Mouse (Mus musculus) neural tube, embryonic 15.5 days (tissue): ENCODE results near the gene Gstp3. TPM values are rescaled to one million over a fixed set of nuclear protein-coding genes. Genes with fewer than 3 reads are reported as not detected.

Experiments
- ATAC-seq: fragments of 200-750 bp; cut with Nextera tagmentation; 2 replicates; pipeline ENCODE4 v1.8.0; 2017; ENCODE audit warnings: mild to moderate bottlenecking, moderate TSS enrichment, moderate library complexity; ENCODE audit not compliant: low FRiP score
- H3K27ac ChIP-seq: fragments of 300-500 bp; sonication (generic); replicated peaks from 2 replicates; pipeline ENCODE4 v1.5.1; 2015; ENCODE audit warnings: mild to moderate bottlenecking, inconsistent platforms
- H3K27me3 ChIP-seq: fragments of 300-500 bp; sonication (generic); replicated peaks from 2 replicates; pipeline ENCODE4 v1.6.1; 2015; ENCODE audit warnings: inconsistent platforms
- H3K36me3 ChIP-seq: fragments of 300-500 bp; sonication (generic); 2 replicates; pipeline ENCODE4 v1.6.1; 2015; ENCODE audit warnings: inconsistent platforms
- H3K4me1 ChIP-seq: fragments of 300-500 bp; sonication (generic); 2 replicates; pipeline ENCODE4 v1.6.1; 2015; ENCODE audit warnings: inconsistent platforms
- H3K4me2 ChIP-seq: fragments of 300-500 bp; sonication (generic); 2 replicates; pipeline ENCODE4 v1.6.1; 2015; ENCODE audit warnings: inconsistent platforms, mild to moderate bottlenecking, moderate library complexity
- H3K4me3 ChIP-seq: fragments of 300-500 bp; sonication (generic); replicated peaks from 2 replicates; pipeline ENCODE4 v1.5.1; 2015; ENCODE audit warnings: mild to moderate bottlenecking, inconsistent platforms
- H3K9ac ChIP-seq: fragments of 300-500 bp; sonication (generic); replicated peaks from 2 replicates; pipeline ENCODE4 v1.6.1; 2015; ENCODE audit warnings: mild to moderate bottlenecking, inconsistent platforms
- H3K9me3 ChIP-seq: fragments of 300-500 bp; sonication (generic); replicated peaks from 2 replicates; pipeline ENCODE4 v1.6.1; 2016; ENCODE audit warnings: inconsistent platforms
- WGBS: fragments of 180-500 bp; shearing (Covaris S2); methylation state at CpG from one replicate; pipeline ENCODE4 v1.1.7; 2015; ENCODE audit warnings: mixed read lengths; 5-methylcytosine and 5-hydroxymethylcytosine counted together
- polyA plus RNA-seq: library from polyadenylated mRNA; unstranded; fragments of >200 nt; fragmentation: Nextera tagmentation; extraction: Ambion mirVana; gene quantifications from 2 replicates; pipeline ENCODE4 v1.2.1, GENCODE M21; 2015

Gene Gstp3
- polyA plus RNA-seq, 1 experiment from 2014 or later = not detected

DNA sequence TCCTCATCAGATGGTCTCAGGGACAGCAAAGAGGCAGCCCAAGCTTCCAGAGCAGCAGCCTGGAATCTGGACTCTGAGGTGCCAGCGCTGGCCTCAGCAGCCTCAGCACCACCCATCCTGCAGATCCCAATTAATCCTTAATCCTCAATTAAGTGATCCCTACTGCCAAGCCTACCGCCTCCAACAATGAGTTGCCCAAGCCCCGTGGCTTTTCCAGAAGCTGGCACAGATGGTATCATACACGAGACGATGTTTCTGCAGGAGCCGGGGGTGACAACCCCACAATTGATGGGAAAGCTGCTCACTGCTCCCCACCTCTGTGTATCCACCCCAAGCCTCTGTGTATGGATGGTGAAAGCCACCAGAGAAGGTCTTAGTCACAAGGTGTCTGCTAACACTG is 29.8 kb upstream of the Gstp3 start:
- Histone ChIP-seq H3K36me3 (no peaks in the 10 kb centered on the region), H3K4me3 (no peak overlapping the region), H3K4me1 (no peaks in the 10 kb centered on the region), H3K27me3 (0 out of 2 replicates have a peak, but pooled peaks cover 2% of the 10 kb centered on the region), H3K9me3 (no peaks in the 10 kb centered on the region), H3K9ac (no peak overlapping the region), H3K4me2 (no peak overlapping the region), H3K27ac (no peak overlapping the region)
- no peak for ATAC-seq
- 80% methylated on average over 6 of the region's 6 CpGs for WGBS

DNA sequence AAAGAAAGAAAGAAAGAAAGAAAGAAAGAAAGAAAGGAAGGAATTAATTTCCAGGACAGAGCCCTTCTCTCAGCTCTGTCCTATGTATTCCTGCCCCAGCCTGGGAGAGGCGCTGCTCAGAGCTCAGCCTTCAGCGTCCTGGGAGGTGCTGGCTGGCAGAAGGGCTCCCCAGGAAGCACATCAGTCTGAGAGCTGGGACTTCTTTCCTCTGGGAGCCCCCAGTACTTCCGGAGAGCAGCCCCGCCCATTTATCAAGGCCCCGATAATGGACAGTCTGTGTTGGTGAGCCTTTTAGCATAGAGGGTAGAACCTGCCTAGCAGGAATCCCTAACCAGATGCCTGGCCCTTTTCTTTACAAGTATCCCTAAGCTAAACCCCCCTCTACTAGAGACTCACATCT is 28.8 kb upstream of the Gstp3 start:
- Histone ChIP-seq H3K4me3 (no peak overlapping the region), H3K9ac (no peak overlapping the region), H3K4me1 (no peaks in the 10 kb centered on the region), H3K27ac (no peak overlapping the region), H3K27me3 (0 out of 2 replicates have a peak, but pooled peaks cover 7% of the 10 kb centered on the region), H3K9me3 (no peaks in the 10 kb centered on the region), H3K4me2 (no peak overlapping the region), H3K36me3 (no peaks in the 10 kb centered on the region)
- ATAC-seq = no peak
- 59% methylated on average over 5 of the region's 5 CpGs for WGBS

DNA sequence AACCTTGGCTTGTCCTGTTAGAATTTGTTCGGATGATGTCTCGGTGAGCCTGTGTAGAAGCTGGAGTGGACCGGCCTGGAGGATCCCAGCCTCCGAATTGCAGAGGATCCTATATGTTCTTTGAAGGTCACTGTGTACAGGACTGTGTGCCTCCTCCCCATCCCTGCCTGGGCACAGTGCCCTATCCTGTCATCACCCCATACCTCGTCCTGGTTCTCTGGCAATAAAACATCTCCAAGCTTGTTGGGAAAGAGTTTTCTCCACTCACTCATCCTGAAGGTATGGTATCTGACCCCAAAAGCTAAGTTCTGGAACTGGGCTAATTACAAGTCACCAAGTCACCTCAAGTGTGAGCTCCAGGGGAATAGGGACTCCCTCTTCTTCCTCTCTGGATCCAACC is 27.7 kb upstream of the Gstp3 start:
- Histone ChIP-seq H3K27me3 (0 out of 2 replicates have a peak, but pooled peaks cover 7% of the 10 kb centered on the region), H3K4me3 (no peak overlapping the region), H3K4me1 (no peaks in the 10 kb centered on the region), H3K27ac (no peak overlapping the region), H3K4me2 (no peak overlapping the region), H3K36me3 (no peaks in the 10 kb centered on the region), H3K9ac (no peak overlapping the region), H3K9me3 (no peaks in the 10 kb centered on the region)
- 87% methylated on average over 5 of the region's 5 CpGs for WGBS
- no peak for ATAC-seq

DNA sequence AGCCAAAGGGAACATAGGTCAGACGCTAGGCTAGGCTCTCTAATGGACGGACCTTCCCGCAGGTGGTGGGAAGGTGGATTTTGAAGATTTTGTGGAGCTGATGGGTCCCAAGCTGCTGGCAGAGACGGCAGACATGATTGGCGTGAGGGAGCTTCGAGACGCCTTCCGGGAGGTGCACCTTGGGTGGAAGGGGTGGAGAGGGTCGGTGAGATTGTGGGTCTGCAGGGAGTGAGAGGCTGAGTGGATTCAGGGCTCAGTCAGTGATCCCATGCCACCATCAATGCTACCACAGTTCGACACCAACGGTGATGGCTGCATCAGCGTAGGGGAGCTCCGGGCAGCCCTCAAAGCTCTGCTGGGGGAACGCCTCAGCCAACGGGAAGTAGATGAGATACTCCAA is 26.8 kb upstream of the Gstp3 start:
- no peak overlapping the region for H3K4me3 ChIP-seq
- no peaks in the 10 kb centered on the region for H3K9me3 ChIP-seq
- H3K27ac ChIP-seq = no peak overlapping the region
- H3K27me3 ChIP-seq = 0 out of 2 replicates have a peak, but pooled peaks cover 7% of the 10 kb centered on the region
- 93% methylated on average over 15 of the region's 15 CpGs for WGBS
- no peak overlapping the region for H3K9ac ChIP-seq
- no peak for ATAC-seq
- no peak overlapping the region for H3K4me2 ChIP-seq
- no peaks in the 10 kb centered on the region for H3K36me3 ChIP-seq
- H3K4me1 ChIP-seq = no peaks in the 10 kb centered on the region

DNA sequence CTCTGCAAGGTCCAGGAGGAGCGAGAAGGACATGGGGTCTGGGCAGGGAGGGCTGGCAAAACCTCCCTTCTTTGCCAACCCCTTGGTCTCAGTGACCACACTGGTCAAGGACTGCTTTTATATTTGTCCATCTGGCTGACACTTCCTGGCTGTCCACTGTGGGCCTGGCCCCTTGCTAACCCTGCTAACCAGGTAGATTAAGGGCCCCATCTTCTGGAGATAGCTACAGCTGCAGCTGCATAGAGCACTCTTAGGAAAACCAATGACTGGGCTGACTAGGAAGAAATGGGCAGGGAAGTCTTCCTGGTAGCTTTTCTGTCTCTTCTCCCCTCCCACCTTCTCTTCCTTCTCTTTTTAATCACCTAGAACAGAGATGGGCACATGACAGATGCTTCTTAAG is 25.6 kb upstream of the Gstp3 start:
- no peak for ATAC-seq
- no peaks in the 10 kb centered on the region for H3K36me3 ChIP-seq
- no peak overlapping the region for H3K4me2 ChIP-seq
- no peaks in the 10 kb centered on the region for H3K9me3 ChIP-seq
- no peaks in the 10 kb centered on the region for H3K4me1 ChIP-seq
- no peak overlapping the region for H3K4me3 ChIP-seq
- 0 out of 2 replicates have a peak, but pooled peaks cover 7% of the 10 kb centered on the region for H3K27me3 ChIP-seq
- H3K9ac ChIP-seq = no peak overlapping the region
- H3K27ac ChIP-seq = no peak overlapping the region
- 80% methylated on average over 1 of the region's 1 CpGs for WGBS

DNA sequence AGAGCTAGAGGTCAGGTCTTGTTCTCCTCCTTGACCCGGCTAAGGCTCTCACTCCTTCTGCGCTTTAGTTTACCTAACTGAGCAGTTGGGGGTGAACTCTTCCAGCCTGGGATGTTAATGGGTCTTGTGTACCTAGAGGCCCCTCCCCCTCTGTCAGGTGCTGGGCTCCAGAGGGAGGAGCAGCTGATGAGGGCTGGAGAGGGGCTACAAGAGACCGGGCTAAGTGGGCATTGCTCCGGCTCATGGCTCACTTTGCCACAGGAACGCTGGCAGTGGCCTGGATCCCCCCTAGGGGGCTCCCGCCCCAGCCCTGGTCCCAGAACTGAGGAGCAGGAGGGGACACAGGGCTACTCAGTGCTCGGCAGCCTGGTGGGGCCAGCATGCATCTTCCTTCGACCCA is 24.5 kb upstream of the Gstp3 start:
- no peaks in the 10 kb centered on the region for H3K9me3 ChIP-seq
- no peak overlapping the region for H3K4me2 ChIP-seq
- no peak overlapping the region for H3K4me3 ChIP-seq
- H3K27me3 ChIP-seq = 0 out of 2 replicates have a peak, but pooled peaks cover 7% of the 10 kb centered on the region
- ATAC-seq = no peak
- no peak overlapping the region for H3K27ac ChIP-seq
- H3K36me3 ChIP-seq = no peaks in the 10 kb centered on the region
- 34% methylated on average over 8 of the region's 8 CpGs for WGBS
- H3K9ac ChIP-seq = no peak overlapping the region
- no peaks in the 10 kb centered on the region for H3K4me1 ChIP-seq

DNA sequence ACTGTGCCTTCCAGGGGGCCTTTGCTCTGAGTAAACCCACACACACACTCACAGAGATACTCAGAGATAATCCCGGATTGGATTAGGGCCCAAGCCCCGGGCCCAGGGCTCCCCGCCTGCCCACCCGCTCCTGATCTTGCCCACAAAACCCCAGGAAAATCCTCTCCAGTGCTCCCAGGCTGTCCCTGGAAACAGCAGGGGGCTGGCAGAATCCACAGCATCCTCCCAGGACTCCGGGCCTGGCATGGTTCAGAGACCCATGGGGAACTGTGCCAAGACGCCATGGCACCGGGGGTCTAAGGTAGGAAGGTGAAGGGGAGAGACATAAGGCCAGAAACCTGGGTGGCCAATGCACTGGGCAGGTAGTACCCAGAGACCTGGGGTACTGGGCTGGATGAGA is 23.9 kb upstream of the Gstp3 start:
- no peak overlapping the region for H3K9ac ChIP-seq
- 0 out of 2 replicates have a peak, but pooled peaks cover 4% of the 10 kb centered on the region for H3K27me3 ChIP-seq
- no peaks in the 10 kb centered on the region for H3K4me1 ChIP-seq
- H3K4me2 ChIP-seq = no peak overlapping the region
- H3K9me3 ChIP-seq = no peaks in the 10 kb centered on the region
- H3K4me3 ChIP-seq = no peak overlapping the region
- no peaks in the 10 kb centered on the region for H3K36me3 ChIP-seq
- WGBS = 84% methylated on average over 7 of the region's 7 CpGs
- no peak for ATAC-seq
- H3K27ac ChIP-seq = no peak overlapping the region

DNA sequence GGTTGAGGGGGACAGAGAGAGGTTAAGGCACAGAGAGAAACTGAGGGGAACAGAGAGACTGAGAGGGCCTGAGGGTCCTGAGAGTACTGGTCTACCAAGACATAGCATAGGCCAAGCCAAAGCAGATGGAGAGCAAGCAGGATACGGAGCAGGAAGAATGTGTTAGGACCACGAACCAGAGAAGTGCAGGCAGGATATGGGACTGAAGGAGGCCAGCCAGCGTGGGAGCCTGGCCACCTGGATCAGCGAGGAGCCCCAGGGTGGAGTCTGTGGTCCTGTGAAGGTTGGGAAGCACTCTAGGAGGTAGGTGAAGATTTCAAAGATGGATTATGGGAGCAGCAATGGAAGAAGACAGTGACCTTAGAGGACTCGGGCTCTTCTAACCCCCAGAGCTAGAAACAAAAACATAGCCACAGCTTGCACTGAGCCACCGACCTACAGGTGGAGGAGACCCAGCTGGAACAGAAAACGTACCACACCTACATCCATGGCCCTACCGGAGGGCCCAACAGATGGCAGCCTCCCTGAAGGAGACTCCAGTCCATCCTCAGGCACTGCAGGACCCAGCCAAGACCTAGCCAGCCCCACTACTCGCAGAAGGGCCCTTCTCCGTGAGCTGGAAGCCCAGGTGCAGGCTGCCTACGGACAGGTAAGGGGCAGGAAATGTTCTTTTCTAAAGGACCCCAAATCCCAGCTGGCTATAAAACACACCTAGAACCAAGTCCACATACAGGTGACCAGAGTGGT is 23.0 kb upstream of the Gstp3 start:
- WGBS = 84% methylated on average over 11 of the region's 11 CpGs
- H3K4me2 ChIP-seq = no peak overlapping the region
- no peaks in the 10 kb centered on the region for H3K36me3 ChIP-seq
- ATAC-seq = no peak
- no peaks in the 10 kb centered on the region for H3K9me3 ChIP-seq
- H3K27me3 ChIP-seq = 0 out of 2 replicates have a peak, but pooled peaks cover 4% of the 10 kb centered on the region
- H3K27ac ChIP-seq = no peak overlapping the region
- no peak overlapping the region for H3K9ac ChIP-seq
- H3K4me1 ChIP-seq = no peaks in the 10 kb centered on the region
- H3K4me3 ChIP-seq = no peak overlapping the region

DNA sequence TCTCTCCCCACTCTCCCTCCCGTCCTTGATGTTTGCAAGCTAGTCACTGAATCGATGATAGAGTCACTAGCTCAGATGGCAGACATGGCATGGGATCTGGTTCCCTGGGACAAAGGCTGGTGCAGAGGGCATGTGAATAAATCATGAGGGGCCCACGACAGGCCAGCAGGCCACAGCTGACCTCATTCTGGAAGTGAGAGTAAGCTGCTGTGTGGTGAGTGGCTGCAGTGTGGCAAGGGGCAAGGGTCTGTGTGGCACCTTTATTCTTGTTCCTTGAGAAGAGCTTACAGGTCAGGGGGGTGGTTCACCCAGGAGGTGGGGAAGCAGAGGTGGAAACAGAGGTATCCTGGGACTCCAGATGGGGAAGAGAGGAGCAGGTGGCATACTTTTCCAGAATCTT is 22.0 kb upstream of the Gstp3 start, which contains the start of gene Cabp2:
Cabp2 (plus strand) TSS at position 185 of the 400 bp plus-strand sequence.
- no peak for ATAC-seq
- H3K9ac ChIP-seq = no peak within 1 kb of the TSS
- no peak within 1 kb of the TSS for H3K4me3 ChIP-seq
- H3K27me3 ChIP-seq = 0 out of 2 replicates have a peak, but pooled peaks cover 4% of the 10 kb centered on the region
- no peak within 1 kb of the TSS for H3K4me2 ChIP-seq
- H3K27ac ChIP-seq = no peak within 1 kb of the TSS
- H3K9me3 ChIP-seq = no peaks in the 10 kb centered on the region
- WGBS = 48% methylated on average over 3 of the region's 3 CpGs
- H3K36me3 ChIP-seq = no peaks in the 10 kb centered on the region
- H3K4me1 ChIP-seq = no peaks in the 10 kb centered on the region

DNA sequence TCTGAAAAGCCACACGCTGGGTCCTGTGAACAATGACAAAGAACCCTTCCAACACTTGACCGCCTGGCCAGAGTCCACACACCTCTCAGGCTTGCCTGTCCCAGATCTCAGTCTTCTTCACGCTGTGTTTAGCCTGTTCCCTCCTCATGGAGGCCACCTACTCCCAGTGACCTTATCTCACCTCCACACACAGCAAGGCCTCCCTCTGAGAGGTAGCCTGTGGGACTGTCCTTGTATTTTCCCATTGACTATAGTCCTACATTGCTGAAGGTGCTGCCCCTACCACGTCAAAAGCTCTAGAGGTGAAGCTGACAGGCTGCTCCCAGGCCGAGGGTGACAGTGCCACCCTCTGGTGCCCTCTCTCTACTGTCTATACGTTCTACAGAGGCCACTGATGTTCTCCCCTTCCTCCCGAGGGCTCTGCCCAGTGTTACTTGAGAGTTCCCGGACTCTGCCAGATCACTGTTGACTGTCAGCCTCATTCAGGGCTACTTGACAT is 21.2 kb upstream of the Gstp3 start:
- Histone ChIP-seq H3K4me2 (no peak overlapping the region), H3K9ac (no peak overlapping the region), H3K27me3 (0 out of 2 replicates have a peak, but pooled peaks cover 4% of the 10 kb centered on the region), H3K36me3 (no peaks in the 10 kb centered on the region), H3K4me3 (no peak overlapping the region), H3K27ac (no peak overlapping the region), H3K9me3 (no peaks in the 10 kb centered on the region), H3K4me1 (no peaks in the 10 kb centered on the region)
- 67% methylated on average over 8 of the region's 8 CpGs for WGBS
- no peak for ATAC-seq

DNA sequence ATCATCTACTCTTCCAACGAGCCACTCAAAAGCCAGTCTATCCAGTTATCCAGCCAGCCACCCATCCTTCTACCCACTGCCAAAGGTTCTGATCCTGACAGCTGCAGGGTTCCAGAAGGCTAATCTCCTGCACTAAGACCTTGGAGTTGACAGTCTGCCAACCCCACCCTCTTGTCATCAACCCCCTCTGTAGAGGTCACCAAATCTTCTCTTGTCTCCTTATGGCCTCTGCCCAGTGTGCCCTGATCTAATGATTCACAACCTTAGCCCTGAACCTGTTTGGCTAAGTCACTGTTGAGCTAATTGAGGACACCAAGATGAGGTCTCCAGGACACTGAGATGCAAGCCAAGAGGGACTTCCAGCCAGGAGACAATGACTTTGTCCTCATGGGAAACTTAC is 20.2 kb upstream of the Gstp3 start:
- 94% methylated on average over 1 of the region's 1 CpGs for WGBS
- ATAC-seq = no peak

DNA sequence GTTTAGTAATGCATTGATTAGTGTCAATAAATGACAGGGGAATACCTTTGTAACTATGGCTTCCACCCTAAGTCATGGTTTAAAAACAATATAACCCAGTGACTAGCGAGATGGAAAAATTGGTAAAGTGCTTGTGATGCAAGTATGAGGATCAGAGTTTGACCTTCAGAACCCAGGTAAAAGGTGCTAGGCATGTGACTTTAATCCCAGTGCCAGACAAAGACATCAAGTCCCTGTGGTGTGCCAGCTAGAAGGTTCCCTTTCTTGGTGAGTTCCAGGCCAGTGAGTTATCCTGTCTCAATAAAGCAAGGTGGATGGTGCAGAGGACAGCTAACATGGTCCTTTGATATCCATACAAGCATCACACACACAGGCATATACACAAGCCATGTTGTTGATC is 16.2 kb upstream of the Gstp3 start:
- Histone ChIP-seq H3K9ac (no peak overlapping the region), H3K9me3 (no peaks in the 10 kb centered on the region), H3K4me1 (no peaks in the 10 kb centered on the region), H3K36me3 (no peaks in the 10 kb centered on the region), H3K27ac (no peak overlapping the region), H3K4me2 (no peak overlapping the region), H3K4me3 (no peak overlapping the region), H3K27me3 (no peaks in the 10 kb centered on the region)
- WGBS = 97% methylated on average over 1 of the region's 1 CpGs
- ATAC-seq = no peak

More for the DNA sequence above, 20.2 kb upstream of the Gstp3 start:
- H3K4me3 ChIP-seq = no peak overlapping the region
- 0 out of 2 replicates have a peak, but pooled peaks cover 4% of the 10 kb centered on the region for H3K27me3 ChIP-seq
- no peak overlapping the region for H3K27ac ChIP-seq
- H3K36me3 ChIP-seq = no peaks in the 10 kb centered on the region
- no peaks in the 10 kb centered on the region for H3K9me3 ChIP-seq
- no peaks in the 10 kb centered on the region for H3K4me1 ChIP-seq
- no peak overlapping the region for H3K9ac ChIP-seq
- H3K4me2 ChIP-seq = no peak overlapping the region
